Mouse (Mus musculus) ES-E14 (cell line): ENCODE results near the gene Mcfd2.

Experiments
- HCFC1 ChIP-seq: IDR thresholded peaks from 2 replicates; pipeline ENCODE4 v1.6.1; 2012; ENCODE audit warnings: low read length, inconsistent platforms, borderline replicate concordance; ENCODE audit not compliant: insufficient read depth
- MAFK ChIP-seq: IDR thresholded peaks from 2 replicates; pipeline ENCODE4 v1.6.1; 2014; ENCODE audit warnings: mild to moderate bottlenecking, low read depth, low read length, inconsistent platforms; ENCODE audit not compliant: insufficient read depth
- ZC3H11A ChIP-seq: IDR thresholded peaks from 2 replicates; pipeline ENCODE4 v1.6.1; 2012; ENCODE audit warnings: low read depth, mild to moderate bottlenecking, inconsistent platforms, low read length, borderline replicate concordance
- ZNF384 ChIP-seq: IDR thresholded peaks from 2 replicates; pipeline ENCODE4 v1.6.1; 2012; ENCODE audit warnings: low read depth, low read length, inconsistent platforms

GRCm38 (mm10) chr17:87312924-87313870 is 47.5 kb upstream of the Mcfd2 start:
- TF ChIP-seq ZNF384 (no peak), HCFC1 (no peak), MAFK (no peak), ZC3H11A (no peak)
